Mouse (Mus musculus): ENCODE measurements around the gene Nphp4.

Gene Nphp4

GRCm38 (mm10) chr4:152568662-152569395, 92.3 kb downstream of the Nphp4 start:
- no peak for DNase-seq

GRCm38 (mm10) chr4:152574266-152574665, 97.8 kb downstream of the Nphp4 start:
- DNase-seq = no peak

GRCm38 (mm10) chr4:152576826-152577225, 100.3 kb downstream of the Nphp4 start:
- DNase-seq = no peak

GRCm38 (mm10) chr4:152579956-152580355, 103.5 kb downstream of the Nphp4 start:
- no peak for DNase-seq

- DNase-seq = no peak
Observed at GRCm38 (mm10) chr4:152582206-152582605, 105.7 kb downstream of the Nphp4 start.

- DNase-seq = no peak
Observed at GRCm38 (mm10) chr4:152583616-152584015, 107.1 kb downstream of the Nphp4 start.

- no peak for DNase-seq
Observed at GRCm38 (mm10) chr4:152585526-152585925, 109.0 kb downstream of the Nphp4 start.

- no peak for DNase-seq
Observed at GRCm38 (mm10) chr4:152586175-152586574, 109.7 kb downstream of the Nphp4 start.

- no peak for DNase-seq
Observed at GRCm38 (mm10) chr4:152604285-152604684, 127.8 kb downstream of the Nphp4 start.

- no peak for DNase-seq
Observed at GRCm38 (mm10) chr4:152609196-152609595, 132.7 kb downstream of the Nphp4 start.

GRCm38 (mm10) chr4:152610026-152610425, 133.5 kb downstream of the Nphp4 start:
- no peak for DNase-seq
